Mouse (Mus musculus): ENCODE data around the gene Pcsk2. TPM values are rescaled to one million over a fixed set of nuclear protein-coding genes. Genes with fewer than 3 reads are reported as not detected.

The Pcsk2 gene
- polyA plus RNA-seq, 1 experiment from 2014 or later: 0.02 TPM

- ATAC-seq (ENCODE audit: insufficient read depth): peak; percentile 62
- WGBS (ENCODE audit: insufficient replicate concordance): 21% methylated on average over 5 of the region's 5 CpGs
- Histone ChIP-seq H3K4me1 (replicated peaks) (peaks cover 9% of the 10 kb centered on the region), H3K27me3 (no peaks in the 10 kb centered on the region), H3K4me3 (replicated peaks) (no peak overlapping the region), H3K9me3 (replicated peaks) (no peaks in the 10 kb centered on the region), H3K4me2 (no peak overlapping the region), H3K27ac (replicated peaks) (no peak overlapping the region), H3K9ac (no peak overlapping the region), H3K36me3 (replicated peaks) (no peaks in the 10 kb centered on the region)
These were observed 292.7 kb downstream of the Pcsk2 start for GRCm38 (mm10) chr2:143838698-143839097.

DNA sequence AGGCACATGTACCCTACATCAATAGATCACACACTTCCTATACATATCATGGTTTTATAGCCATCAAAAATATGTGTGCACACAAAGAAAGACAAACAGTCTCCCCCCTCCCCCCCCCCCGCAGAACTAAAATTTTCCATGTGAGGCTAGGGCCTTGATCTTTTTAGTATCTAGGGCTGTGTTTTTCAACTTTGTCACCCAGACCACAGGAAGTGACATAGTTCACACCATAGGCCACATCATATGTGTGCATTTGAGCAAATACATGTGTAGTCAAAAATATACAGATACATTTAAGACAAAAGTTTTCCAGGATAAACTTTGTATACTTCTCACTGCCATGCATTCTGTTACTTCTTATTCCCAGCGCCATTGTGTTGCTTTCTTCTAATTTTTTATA, 293.5 kb downstream of the Pcsk2 start:
- no peaks in the 10 kb centered on the region for H3K9me3 ChIP-seq (replicated peaks)
- H3K9ac ChIP-seq: no peak overlapping the region
- H3K36me3 ChIP-seq (replicated peaks): no peaks in the 10 kb centered on the region
- H3K4me1 ChIP-seq (replicated peaks): peaks cover 9% of the 10 kb centered on the region
- 75% methylated on average over 2 of the region's 2 CpGs for WGBS (ENCODE audit: insufficient replicate concordance)
- H3K27me3 ChIP-seq: no peaks in the 10 kb centered on the region
- no peak overlapping the region for H3K4me2 ChIP-seq
- H3K4me3 ChIP-seq (replicated peaks): no peak overlapping the region
- H3K27ac ChIP-seq (replicated peaks): no peak overlapping the region
- no peak for ATAC-seq (ENCODE audit: insufficient read depth)

- H3K4me1 ChIP-seq (replicated peaks): peaks cover 9% of the 10 kb centered on the region
- no peaks in the 10 kb centered on the region for H3K36me3 ChIP-seq (replicated peaks)
- no peak overlapping the region for H3K27ac ChIP-seq (replicated peaks)
- H3K4me2 ChIP-seq: no peak overlapping the region
- H3K27me3 ChIP-seq: no peaks in the 10 kb centered on the region
- 60% methylated on average over 6 of the region's 6 CpGs for WGBS (ENCODE audit: insufficient replicate concordance)
- H3K9me3 ChIP-seq (replicated peaks): no peaks in the 10 kb centered on the region
- no peak overlapping the region for H3K9ac ChIP-seq
- ATAC-seq (ENCODE audit: insufficient read depth): no peak
- H3K4me3 ChIP-seq (replicated peaks): no peak overlapping the region
These were observed 294.9 kb downstream of the Pcsk2 start for GRCm38 (mm10) chr2:143840895-143841294.

DNA sequence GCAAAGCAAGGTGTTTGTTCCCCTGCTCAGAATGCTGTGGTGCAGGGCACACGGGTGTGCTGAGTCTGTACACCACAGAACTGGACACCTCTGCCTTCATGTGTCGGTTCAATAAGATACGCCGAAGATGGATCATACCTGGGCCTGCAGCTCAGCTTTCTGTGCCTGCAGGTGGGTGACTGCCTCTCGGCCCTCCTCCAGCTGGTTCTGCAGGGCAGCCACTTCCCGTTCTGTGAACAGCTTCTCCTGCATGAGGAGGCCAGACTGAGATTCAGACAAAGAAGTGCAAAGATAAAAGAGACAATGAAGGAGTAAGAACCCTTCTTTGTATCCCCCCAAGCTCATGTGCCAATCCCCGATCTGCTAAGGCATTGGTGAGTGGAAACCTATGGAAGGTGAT, 295.6 kb downstream of the Pcsk2 start:
- ATAC-seq (ENCODE audit: insufficient read depth): no peak
- no peaks in the 10 kb centered on the region for H3K9me3 ChIP-seq (replicated peaks)
- no peak overlapping the region for H3K4me3 ChIP-seq (replicated peaks)
- 61% methylated on average over 7 of the region's 7 CpGs for WGBS (ENCODE audit: insufficient replicate concordance)
- no peaks in the 10 kb centered on the region for H3K36me3 ChIP-seq (replicated peaks)
- H3K27me3 ChIP-seq: no peaks in the 10 kb centered on the region
- H3K4me2 ChIP-seq: no peak overlapping the region
- H3K4me1 ChIP-seq (replicated peaks): peaks cover 9% of the 10 kb centered on the region
- no peak overlapping the region for H3K27ac ChIP-seq (replicated peaks)
- no peak overlapping the region for H3K9ac ChIP-seq

DNA sequence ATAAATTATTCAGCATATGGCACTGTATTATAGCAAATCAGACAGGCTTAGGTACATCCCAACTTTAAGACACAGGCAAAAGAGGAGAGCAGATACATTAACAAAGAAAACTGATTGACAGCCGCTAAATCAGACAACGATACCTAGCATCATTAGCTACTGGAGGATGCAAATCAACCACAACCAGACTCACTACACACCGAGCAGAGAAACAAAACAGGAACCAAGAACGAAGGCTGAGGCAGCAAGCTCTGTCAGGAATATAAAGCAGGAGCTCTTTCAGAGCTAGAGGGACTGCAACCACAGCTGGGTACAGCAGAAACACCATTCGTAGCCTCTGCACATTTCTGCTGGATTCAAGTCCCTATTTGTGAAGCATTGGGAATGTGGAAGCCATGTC, 298.8 kb downstream of the Pcsk2 start:
- ATAC-seq (ENCODE audit: insufficient read depth): no peak
- Histone ChIP-seq H3K4me2 (no peak overlapping the region), H3K9ac (no peak overlapping the region), H3K36me3 (replicated peaks) (no peaks in the 10 kb centered on the region), H3K27ac (replicated peaks) (no peak overlapping the region), H3K4me3 (replicated peaks) (no peak overlapping the region), H3K9me3 (replicated peaks) (no peaks in the 10 kb centered on the region), H3K4me1 (replicated peaks) (peaks cover 4% of the 10 kb centered on the region; the same call in 1 of the 2 replicates), H3K27me3 (no peaks in the 10 kb centered on the region)
- WGBS (ENCODE audit: insufficient replicate concordance): 49% methylated on average over 5 of the region's 5 CpGs

- Histone ChIP-seq H3K9me3 (replicated peaks) (no peaks in the 10 kb centered on the region), H3K4me3 (replicated peaks) (no peak overlapping the region), H3K9ac (no peak overlapping the region), H3K27me3 (no peaks in the 10 kb centered on the region), H3K4me1 (replicated peaks) (peaks cover 5% of the 10 kb centered on the region; the same call in 1 of the 2 replicates), H3K36me3 (replicated peaks) (no peaks in the 10 kb centered on the region), H3K4me2 (no peak overlapping the region), H3K27ac (replicated peaks) (no peak overlapping the region)
- WGBS (ENCODE audit: insufficient replicate concordance): 40% methylated on average over 4 of the region's 4 CpGs
- no peak for ATAC-seq (ENCODE audit: insufficient read depth)
These were observed 300.8 kb downstream of the Pcsk2 start for GRCm38 (mm10) chr2:143846799-143847198.

DNA sequence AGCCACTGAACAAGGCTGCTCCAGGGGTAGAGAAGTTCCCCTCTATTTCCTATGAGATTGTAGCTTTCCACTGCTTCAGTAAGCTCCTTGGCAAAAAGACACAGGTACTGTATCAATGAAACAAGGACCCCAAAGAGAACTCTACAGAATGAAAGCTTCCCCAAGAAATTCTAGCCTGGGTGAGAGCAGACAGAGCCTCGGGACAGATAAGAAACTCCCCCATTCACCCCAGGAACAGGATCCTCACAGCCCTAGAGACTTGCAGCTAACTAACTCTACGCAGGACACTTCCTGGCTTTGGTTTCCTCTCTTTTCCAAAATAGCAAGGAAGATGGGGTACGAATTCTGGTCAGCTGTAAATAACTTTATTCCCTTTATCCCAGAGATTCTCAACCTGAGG, 301.3 kb downstream of the Pcsk2 start:
- Histone ChIP-seq H3K9ac (no peak overlapping the region), H3K4me3 (replicated peaks) (no peak overlapping the region), H3K27ac (replicated peaks) (no peak overlapping the region), H3K4me1 (replicated peaks) (peaks cover 6% of the 10 kb centered on the region; the same call in 1 of the 2 replicates), H3K27me3 (no peaks in the 10 kb centered on the region), H3K4me2 (no peak overlapping the region), H3K36me3 (replicated peaks) (no peaks in the 10 kb centered on the region), H3K9me3 (replicated peaks) (no peaks in the 10 kb centered on the region)
- 24% methylated on average over 3 of the region's 3 CpGs for WGBS (ENCODE audit: insufficient replicate concordance)
- no peak for ATAC-seq (ENCODE audit: insufficient read depth)

DNA sequence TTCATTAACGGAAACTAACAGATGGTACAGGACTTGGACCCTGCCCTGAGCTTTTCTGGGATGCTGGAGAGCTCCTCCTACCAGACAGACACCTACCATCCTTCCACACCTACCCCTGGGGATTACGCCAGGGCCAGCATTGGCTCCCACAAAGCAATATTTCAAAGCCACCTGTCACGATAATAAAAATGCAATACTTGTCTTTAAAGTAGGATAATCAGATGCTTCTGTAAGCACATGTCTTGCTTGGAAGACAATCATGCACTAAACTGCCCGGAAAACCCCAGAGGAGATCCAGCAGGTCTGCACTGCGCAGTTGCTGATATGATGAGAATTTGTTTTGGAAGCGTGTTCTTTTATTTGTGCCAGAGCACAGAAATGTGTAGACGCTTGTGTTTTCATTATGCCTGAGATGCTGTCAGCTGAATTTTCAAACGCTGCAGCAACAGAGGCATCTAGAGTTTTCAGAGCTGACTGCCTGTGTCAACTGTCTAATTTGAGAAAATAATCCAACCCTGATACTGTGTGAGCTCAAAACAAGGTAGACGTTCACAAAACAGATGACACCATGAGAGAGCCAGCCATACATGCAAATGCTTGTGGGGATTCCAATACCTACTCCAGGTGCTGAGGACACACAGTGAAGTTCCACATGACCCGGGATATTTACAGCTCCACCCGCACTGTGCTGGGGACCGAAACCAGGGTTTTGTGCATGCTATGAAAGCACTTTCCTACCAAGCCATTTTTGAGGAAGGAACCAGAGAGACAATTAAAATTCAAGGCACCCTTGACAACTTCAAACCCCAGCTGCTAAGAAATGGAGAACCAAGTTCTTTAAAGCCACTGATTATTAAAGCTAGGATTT, 305.6 kb downstream of the Pcsk2 start:
- 66% methylated on average over 12 of the region's 12 CpGs for WGBS (ENCODE audit: insufficient replicate concordance)
- ATAC-seq (ENCODE audit: insufficient read depth): no peak

DNA sequence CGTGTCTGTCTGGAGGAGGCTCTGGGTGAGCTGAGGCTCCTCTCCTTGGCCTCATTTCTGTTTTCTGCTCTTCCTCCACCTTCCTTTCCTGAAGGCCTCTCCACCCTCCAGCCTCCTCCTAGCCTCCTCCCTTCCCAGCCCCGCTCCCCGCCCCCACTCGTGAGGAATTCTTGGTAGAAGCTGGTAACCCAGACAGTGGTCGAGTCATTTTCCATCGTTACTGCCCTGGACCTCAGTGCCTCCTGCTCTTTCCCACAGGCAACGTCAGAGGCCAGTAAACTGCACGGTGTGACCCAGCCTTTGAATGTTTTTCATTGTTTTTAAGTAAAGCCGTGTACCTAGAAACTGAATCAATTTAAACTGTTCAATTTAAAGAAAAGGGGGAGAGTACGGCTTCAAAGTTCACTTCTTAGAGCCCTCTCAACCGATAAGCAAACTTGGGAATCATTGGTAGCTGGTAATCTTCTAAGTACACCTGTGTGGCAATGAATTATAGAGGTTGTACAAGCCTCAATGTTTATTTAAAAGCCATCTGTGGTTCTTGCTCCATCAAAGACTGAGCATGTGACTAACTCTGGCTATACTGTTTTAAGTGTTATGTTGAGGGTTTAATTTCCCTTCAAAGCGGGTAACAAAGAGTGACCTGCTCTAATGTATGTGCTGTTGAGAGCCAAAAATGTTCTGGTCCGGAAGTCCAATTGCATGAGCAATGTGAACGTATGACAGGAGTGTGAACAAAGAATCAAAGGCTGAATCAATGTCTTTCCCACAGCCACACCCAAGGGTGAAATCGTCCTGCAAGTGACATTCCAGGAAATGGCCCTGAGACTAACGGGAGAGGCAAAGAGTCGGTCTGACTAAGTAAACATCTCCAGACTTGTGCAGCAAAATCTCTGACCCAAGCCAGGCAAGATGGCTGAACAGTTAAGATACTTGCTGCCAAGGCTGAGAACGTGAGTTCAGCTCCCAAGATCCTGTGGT, 306.6 kb downstream of the Pcsk2 start:
- Histone ChIP-seq H3K36me3 (replicated peaks) (no peaks in the 10 kb centered on the region), H3K9ac (no peak overlapping the region), H3K4me1 (replicated peaks) (peaks cover 12% of the 10 kb centered on the region; the same call in 1 of the 2 replicates), H3K27ac (replicated peaks) (no peak overlapping the region), H3K9me3 (replicated peaks) (no peaks in the 10 kb centered on the region), H3K4me2 (no peak overlapping the region), H3K4me3 (replicated peaks) (no peak overlapping the region), H3K27me3 (no peaks in the 10 kb centered on the region)
- WGBS (ENCODE audit: insufficient replicate concordance): 46% methylated on average over 18 of the region's 18 CpGs
- no peak for ATAC-seq (ENCODE audit: insufficient read depth)

More for the DNA sequence above, 305.6 kb downstream of the Pcsk2 start:
- Histone ChIP-seq H3K27ac (replicated peaks) (no peak overlapping the region), H3K9me3 (replicated peaks) (no peaks in the 10 kb centered on the region), H3K9ac (no peak overlapping the region), H3K4me3 (replicated peaks) (no peak overlapping the region), H3K27me3 (no peaks in the 10 kb centered on the region), H3K36me3 (replicated peaks) (no peaks in the 10 kb centered on the region), H3K4me2 (no peak overlapping the region), H3K4me1 (replicated peaks) (peaks cover 12% of the 10 kb centered on the region; the same call in 1 of the 2 replicates)

- Histone ChIP-seq H3K36me3 (replicated peaks) (no peaks in the 10 kb centered on the region), H3K9me3 (replicated peaks) (no peaks in the 10 kb centered on the region), H3K9ac (no peak overlapping the region), H3K4me1 (replicated peaks) (peaks cover 12% of the 10 kb centered on the region; the same call in 1 of the 2 replicates), H3K4me2 (no peak overlapping the region), H3K27me3 (peaks cover 2% of the 10 kb centered on the region; the same call in 1 of the 2 replicates), H3K4me3 (replicated peaks) (no peak overlapping the region), H3K27ac (replicated peaks) (no peak overlapping the region)
- WGBS (ENCODE audit: insufficient replicate concordance): 43% methylated on average over 4 of the region's 4 CpGs
- no peak for ATAC-seq (ENCODE audit: insufficient read depth)
These were observed 307.5 kb downstream of the Pcsk2 start for GRCm38 (mm10) chr2:143853447-143853846.

DNA sequence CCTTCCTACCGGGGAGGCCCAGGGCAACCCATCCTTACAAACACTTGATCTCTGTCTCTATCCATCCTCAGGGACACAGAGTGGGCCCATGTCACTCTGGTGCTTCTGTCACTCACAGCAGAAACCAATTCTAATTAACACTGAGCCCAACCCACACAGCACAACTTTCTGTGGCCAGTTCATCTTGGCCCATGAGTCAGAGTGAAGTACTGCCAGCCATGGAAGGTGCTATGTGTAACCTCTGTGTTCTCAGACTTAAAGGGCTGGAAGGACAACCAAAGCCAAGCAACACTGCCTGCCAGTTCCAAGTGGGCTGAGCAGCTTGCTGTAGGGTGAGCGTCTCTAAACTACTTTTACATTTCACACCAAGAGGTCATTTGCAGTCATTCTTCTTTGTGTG, 313.2 kb downstream of the Pcsk2 start:
- peaks cover 43% of the 10 kb centered on the region for H3K27me3 ChIP-seq
- 71% methylated on average over 2 of the region's 2 CpGs for WGBS (ENCODE audit: insufficient replicate concordance)
- no peaks in the 10 kb centered on the region for H3K36me3 ChIP-seq (replicated peaks)
- no peak for ATAC-seq (ENCODE audit: insufficient read depth)
- H3K4me1 ChIP-seq (replicated peaks): peaks cover 11% of the 10 kb centered on the region
- H3K4me3 ChIP-seq (replicated peaks): no peak overlapping the region
- H3K27ac ChIP-seq (replicated peaks): no peak overlapping the region
- no peaks in the 10 kb centered on the region for H3K9me3 ChIP-seq (replicated peaks)
- H3K4me2 ChIP-seq: no peak overlapping the region
- H3K9ac ChIP-seq: no peak overlapping the region

Measured in liver, embryonic 15.5 days (tissue).